Mouse (Mus musculus): ENCODE measurements at regions not wholly inside any gene's neighbourhood (a gene's known extent, or its start where the extent isn't known, plus 50 kb on each side); places are given as distances from the start of the nearest gene placed in this dataset.

DNA sequence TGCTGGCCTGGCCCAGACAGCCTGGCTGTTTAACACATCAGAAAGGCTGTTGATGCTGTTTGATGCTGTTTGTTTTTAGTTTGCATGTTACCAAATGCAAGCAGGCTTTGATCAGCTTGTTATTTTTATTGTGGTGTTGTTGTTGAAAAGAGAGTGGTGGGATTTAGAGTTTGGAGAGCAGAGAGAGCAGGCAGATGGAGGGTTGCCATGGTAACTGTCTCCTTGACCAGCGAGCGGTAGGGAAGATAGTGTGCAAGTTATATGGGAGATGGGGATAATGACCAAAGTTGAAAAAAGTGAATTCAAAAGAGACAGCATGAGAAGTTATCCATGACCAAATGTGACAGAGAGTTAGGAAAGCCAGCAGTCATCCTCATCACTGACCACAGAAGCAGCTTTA lies 83.3 kb downstream of the Cmc2 start:
- TF ChIP-seq CTCF (IDR thresholded peaks at IDR 0.05; ENCODE audit: insufficient read depth, low read length) (no peak), POLR2A (IDR thresholded peaks at IDR 0.05; ENCODE audit: borderline replicate concordance, extremely low read depth, low read depth, low read length) (no peak)

Data from lung, adult 2 months (tissue).